Mouse (Mus musculus) lung, postnatal 0 days (tissue): Measurements from ENCODE around the gene Magi1.

Source experiments
- CTCF ChIP-seq: IDR thresholded peaks from 2 replicates; pipeline ENCODE4 v1.5.1; 2016; ENCODE audit warnings: antibody characterized with exemption, mild to moderate bottlenecking
- EP300 ChIP-seq: IDR thresholded peaks from 2 replicates; pipeline ENCODE4 v1.6.1; 2016; ENCODE audit warnings: antibody characterized with exemption, mild to moderate bottlenecking, control low read depth

DNA sequence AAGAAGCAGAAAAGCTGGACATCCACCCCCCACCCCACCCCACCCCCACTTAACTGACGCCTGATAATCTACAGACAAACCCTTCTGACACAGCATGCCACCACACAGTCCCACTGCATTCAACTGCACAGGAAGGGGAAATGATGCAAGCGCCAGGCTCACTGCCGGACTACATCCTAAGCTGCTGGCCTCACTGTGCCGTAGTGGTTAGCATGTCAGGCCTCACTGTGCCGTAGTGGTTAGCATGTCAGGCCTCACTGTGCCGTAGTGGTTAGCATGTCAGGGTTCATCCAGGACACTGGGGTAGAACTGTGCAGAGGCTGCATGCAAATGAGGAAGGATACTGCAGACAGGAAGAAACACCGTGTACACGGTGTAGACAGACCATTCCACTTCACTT is 29.8 kb downstream of the Magi1 start:
- no peak for TF ChIP-seq CTCF
- no peak for TF ChIP-seq EP300
